Mouse (Mus musculus): Measurements from ENCODE around the gene Glyatl3.
A peak's percentile ranks its signal among the peaks of the same experiment; 100 is the strongest.

Glyatl3 gene

GRCm38 (mm10) chr17:40855065-40855464 is 59.1 kb downstream of the Glyatl3 start:
- peak; percentile 43 for DNase-seq (ENCODE audit: low spot score)

All from testis, postnatal 10 days (tissue).